Mouse (Mus musculus) heart, embryonic 11.5 days (tissue): ENCODE results near the gene Zfp174. TPM values are rescaled to one million over a fixed set of nuclear protein-coding genes. Genes with fewer than 3 reads are reported as not detected.

ENCODE experiments used
- ATAC-seq: fragments of 200-750 bp; cut with Nextera tagmentation; replicated peaks from 2 replicates; pipeline ENCODE4 v1.8.0; 2017; ENCODE audit warnings: moderate library complexity; ENCODE audit not compliant: insufficient number of reproducible peaks, low FRiP score, low TSS enrichment
- H3K27ac ChIP-seq: fragments of 300-500 bp; sonication (generic); 2 replicates; pipeline ENCODE4 v1.5.1; 2014; ENCODE audit warnings: mild to moderate bottlenecking, low read depth, low read length
- H3K27me3 ChIP-seq: fragments of 300-500 bp; sonication (generic); 2 replicates; pipeline ENCODE4 v1.6.1; 2014; ENCODE audit warnings: mild to moderate bottlenecking, low read length, mixed read lengths; ENCODE audit not compliant: control insufficient read depth, insufficient read depth
- H3K36me3 ChIP-seq: fragments of 300-500 bp; sonication (generic); 2 replicates; pipeline ENCODE4 v1.6.1; 2014; ENCODE audit warnings: mild to moderate bottlenecking, low read length, moderate library complexity, mixed read lengths; ENCODE audit not compliant: control insufficient read depth, insufficient read depth
- H3K4me1 ChIP-seq: fragments of 300-500 bp; sonication (generic); 2 replicates; pipeline ENCODE4 v1.6.1; 2014; ENCODE audit warnings: low read length; ENCODE audit not compliant: control insufficient read depth, insufficient read depth
- H3K4me2 ChIP-seq: fragments of 300-500 bp; sonication (generic); 2 replicates; pipeline ENCODE4 v1.6.1; 2014; ENCODE audit warnings: mild to moderate bottlenecking, moderate library complexity
- H3K4me3 ChIP-seq: fragments of 300-500 bp; sonication (generic); 2 replicates; pipeline ENCODE4 v1.5.1; 2014; ENCODE audit warnings: low read depth, low read length
- H3K9ac ChIP-seq: fragments of 300-500 bp; sonication (generic); 2 replicates; pipeline ENCODE4 v1.6.1; 2014; ENCODE audit warnings: mild to moderate bottlenecking, low read depth, low read length, moderate library complexity
- H3K9me3 ChIP-seq: fragments of 300-500 bp; sonication (generic); replicated peaks from 2 replicates; pipeline ENCODE4 v1.6.1; 2016; ENCODE audit warnings: low read length; ENCODE audit not compliant: control insufficient read depth
- WGBS: fragments of 180-500 bp; shearing (Covaris S2); extraction: QIAGEN DNeasy Blood & Tissue Kit; methylation state at CpG from one replicate; pipeline ENCODE4 v1.1.7; 2014; ENCODE audit not compliant: insufficient replicate concordance; 5-methylcytosine and 5-hydroxymethylcytosine counted together
- polyA plus RNA-seq: library from polyadenylated mRNA; unstranded; fragments of >200 nt; fragmentation: Nextera tagmentation; extraction: Ambion mirVana; gene quantifications from 2 replicates; pipeline ENCODE4 v1.2.1, GENCODE M21; 2014

Gene Zfp174
- polyA plus RNA-seq, 1 experiment from 2014 or later = 0.94 TPM

DNA sequence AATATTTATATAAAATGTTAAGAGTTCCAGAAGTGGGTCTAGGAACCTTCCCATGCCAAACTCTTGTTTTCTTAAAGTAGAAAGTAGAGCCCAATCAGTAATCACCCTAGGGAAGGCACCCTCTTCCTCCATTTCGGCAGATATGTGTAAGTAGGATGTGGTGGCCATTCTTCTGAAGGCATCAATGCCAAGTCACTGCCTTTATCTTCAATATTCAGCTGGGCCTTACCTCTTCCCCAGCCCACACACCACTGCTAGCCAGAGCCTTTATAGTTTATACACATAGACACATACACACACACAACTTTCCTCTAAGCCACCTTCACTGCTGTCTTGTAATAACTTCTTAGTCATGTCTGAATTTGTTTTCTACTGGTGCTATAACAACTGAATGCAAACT, 8.7 kb downstream of the Zfp174 start:
- no peak overlapping the region for H3K9ac ChIP-seq
- no peaks in the 10 kb centered on the region for H3K4me1 ChIP-seq
- 63% methylated on average over 1 of the region's 1 CpGs for WGBS
- ATAC-seq = no peak
- H3K27me3 ChIP-seq = no peaks in the 10 kb centered on the region
- H3K9me3 ChIP-seq = no peaks in the 10 kb centered on the region
- H3K36me3 ChIP-seq = no peaks in the 10 kb centered on the region; the same call in 1 of the 2 replicates
- no peak overlapping the region for H3K27ac ChIP-seq
- H3K4me3 ChIP-seq = no peak overlapping the region
- H3K4me2 ChIP-seq = no peak overlapping the region

DNA sequence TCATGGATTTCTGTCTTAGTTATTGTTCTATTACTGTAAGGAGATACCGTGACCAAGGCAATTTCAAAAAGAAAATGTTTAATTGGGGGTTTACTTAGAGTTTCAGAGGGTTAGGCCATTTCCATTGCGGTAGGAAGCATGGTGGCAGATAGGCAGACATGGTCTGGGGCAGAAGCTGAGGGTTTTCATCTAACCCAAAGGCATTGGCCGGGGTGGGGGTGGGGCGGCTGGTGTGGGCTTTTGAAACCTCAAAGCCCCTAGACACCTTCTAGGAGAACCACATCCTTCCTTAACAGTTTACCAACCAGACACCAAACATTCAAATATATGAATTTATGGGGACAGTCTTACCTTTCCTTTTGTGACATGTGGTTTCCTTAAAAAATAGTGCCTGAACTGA, 12.2 kb downstream of the Zfp174 start:
- no peak overlapping the region for H3K4me3 ChIP-seq
- no peak overlapping the region for H3K9ac ChIP-seq
- H3K27me3 ChIP-seq = no peaks in the 10 kb centered on the region
- no peaks in the 10 kb centered on the region for H3K4me1 ChIP-seq
- no peak overlapping the region for H3K4me2 ChIP-seq
- WGBS = 84% methylated on average over 4 of the region's 4 CpGs
- no peak for ATAC-seq
- H3K27ac ChIP-seq = no peak overlapping the region
- H3K36me3 ChIP-seq = peaks cover 2% of the 10 kb centered on the region
- no peaks in the 10 kb centered on the region for H3K9me3 ChIP-seq

DNA sequence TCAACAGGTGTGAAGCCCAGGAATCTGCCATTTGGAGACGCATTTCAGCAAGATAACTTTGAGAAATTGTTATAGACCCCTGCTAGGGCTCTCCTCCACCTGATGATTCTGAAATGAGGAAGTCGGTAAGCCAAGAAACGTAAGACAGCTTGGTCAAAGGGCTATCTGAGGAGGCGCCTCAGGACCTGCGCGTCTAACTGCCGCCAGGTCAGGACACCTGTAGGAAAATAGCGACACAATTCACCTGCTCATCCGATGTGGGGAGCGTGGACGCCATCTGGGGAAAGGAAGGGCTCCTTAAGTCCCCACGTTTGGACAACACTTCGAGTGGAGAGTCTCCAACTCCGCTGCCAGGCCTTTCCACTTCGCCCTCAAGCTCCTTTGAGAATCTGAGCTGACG, 24.7 kb downstream of the Zfp174 start:
- WGBS = 4% methylated on average over 16 of the region's 16 CpGs
- Histone ChIP-seq H3K4me1 (peaks cover 3% of the 10 kb centered on the region; the same call in 1 of the 2 replicates), H3K36me3 (0 out of 2 replicates have a peak, but pooled peaks cover 1% of the 10 kb centered on the region), H3K27ac (no peak overlapping the region), H3K4me3 (peak overlapping the region; percentile 70), H3K9ac (peak overlapping the region; percentile 72), H3K27me3 (no peaks in the 10 kb centered on the region), H3K4me2 (peak overlapping the region; percentile 85), H3K9me3 (no peaks in the 10 kb centered on the region)
- ATAC-seq = peak; percentile 5; the same call in 1 of the 2 replicates

- WGBS = 5% methylated on average over 47 of the region's 47 CpGs
- Histone ChIP-seq H3K4me1 (peaks cover 3% of the 10 kb centered on the region; the same call in 1 of the 2 replicates), H3K36me3 (0 out of 2 replicates have a peak, but pooled peaks cover 2% of the 10 kb centered on the region), H3K27me3 (no peaks in the 10 kb centered on the region), H3K9ac (peak within 1 kb of the TSS; percentile 79), H3K4me2 (peak within 1 kb of the TSS; percentile 85), H3K4me3 (peak within 1 kb of the TSS; percentile 70), H3K27ac (peak within 1 kb of the TSS; percentile 71), H3K9me3 (no peaks in the 10 kb centered on the region)
- peak; percentile 97 for ATAC-seq
These were observed 25.4 kb downstream of the Zfp174 start, which contains the start of gene Naa60 for GRCm38 (mm10) chr16:3872216-3873047. Naa60 (plus strand) TSS chr16:3872375.

DNA sequence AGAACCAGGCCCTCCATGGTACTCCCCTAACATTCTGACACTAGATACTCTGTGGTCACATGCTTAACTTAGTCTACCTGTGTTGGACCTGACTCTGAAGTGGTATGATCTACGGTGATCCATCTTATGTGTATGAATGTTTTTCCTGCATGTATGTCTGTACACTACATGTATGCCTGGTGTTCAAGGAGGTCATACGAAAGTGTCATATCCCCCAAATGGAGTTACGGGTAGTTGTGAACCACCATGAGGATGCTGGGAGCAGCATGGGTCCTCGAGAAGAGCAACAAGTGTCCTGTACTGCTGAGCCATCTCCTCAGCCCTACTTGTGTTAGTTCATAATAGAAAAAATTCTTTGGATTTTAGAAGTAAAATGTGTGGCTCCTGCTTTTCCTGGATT, 29.3 kb downstream of the Zfp174 start:
- WGBS = 92% methylated on average over 4 of the region's 4 CpGs
- no peak for ATAC-seq
- Histone ChIP-seq H3K9ac (no peak overlapping the region), H3K27me3 (no peaks in the 10 kb centered on the region), H3K4me2 (no peak overlapping the region), H3K27ac (no peak overlapping the region), H3K4me3 (no peak overlapping the region), H3K4me1 (peaks cover 3% of the 10 kb centered on the region; the same call in 1 of the 2 replicates), H3K9me3 (no peaks in the 10 kb centered on the region), H3K36me3 (0 out of 2 replicates have a peak, but pooled peaks cover 2% of the 10 kb centered on the region)

DNA sequence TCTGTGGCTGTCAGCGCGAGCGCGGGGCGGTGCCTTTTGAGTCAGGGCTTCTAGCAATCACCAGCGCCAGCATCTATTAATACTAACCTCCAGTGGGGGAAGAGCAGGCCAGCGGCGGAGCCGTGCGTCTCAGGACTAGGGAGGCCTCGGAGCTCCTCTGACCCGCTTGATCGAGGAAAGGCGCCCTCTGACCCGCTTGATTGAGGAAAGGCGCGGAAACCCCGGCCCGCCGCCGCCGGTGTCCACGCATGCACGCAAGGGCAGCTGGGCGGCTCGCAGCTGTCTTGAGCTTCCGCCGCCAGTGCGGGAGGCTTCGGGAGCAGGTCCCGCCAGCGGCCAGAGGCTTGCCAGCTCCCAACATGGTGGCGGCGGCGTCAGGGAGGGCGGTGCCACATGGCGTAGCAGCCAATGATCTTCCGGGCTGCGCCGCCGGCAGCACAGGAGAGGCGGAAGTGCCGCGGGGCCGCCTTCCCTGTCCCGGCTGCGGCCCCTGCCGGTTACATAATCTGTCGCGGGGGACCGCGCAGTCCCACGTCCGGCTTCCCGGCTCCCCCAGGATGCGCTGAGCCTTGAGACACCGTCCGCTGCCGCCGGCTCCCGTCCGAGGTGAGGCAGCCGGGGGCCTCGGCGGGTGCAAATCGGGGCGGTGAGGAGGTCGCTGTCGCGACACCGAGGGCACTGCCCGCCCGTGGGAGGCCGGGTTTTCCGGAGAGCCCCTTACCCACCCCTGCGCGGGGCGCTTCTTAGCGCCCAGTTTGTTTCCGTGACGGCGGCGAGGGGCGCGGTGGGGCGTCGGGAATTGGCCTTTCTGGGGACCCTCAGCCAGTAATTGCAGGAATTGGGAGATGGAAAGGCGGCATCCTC, 37.4 kb downstream of the Zfp174 start, which contains the start of the genes Zfp597 and Gm20695:
Zfp597 (minus strand) TSS at position 361 of the 864 bp plus-strand sequence.
Gm20695 (plus strand) TSS at position 448 of the 864 bp plus-strand sequence.
- no peaks in the 10 kb centered on the region for H3K27me3 ChIP-seq
- H3K9me3 ChIP-seq = no peaks in the 10 kb centered on the region
- H3K4me3 ChIP-seq = peak within 1 kb of the TSS; percentile 97
- peak within 1 kb of the TSS; percentile 91 for H3K9ac ChIP-seq
- WGBS = under 1% methylated on average over 88 of the region's 88 CpGs
- H3K4me2 ChIP-seq = peak within 1 kb of the TSS; percentile 82
- no peaks in the 10 kb centered on the region for H3K36me3 ChIP-seq
- H3K4me1 ChIP-seq = peaks cover 10% of the 10 kb centered on the region; the same call in 1 of the 2 replicates
- H3K27ac ChIP-seq = peak within 1 kb of the TSS; percentile 89
- peak; percentile 99 for ATAC-seq

DNA sequence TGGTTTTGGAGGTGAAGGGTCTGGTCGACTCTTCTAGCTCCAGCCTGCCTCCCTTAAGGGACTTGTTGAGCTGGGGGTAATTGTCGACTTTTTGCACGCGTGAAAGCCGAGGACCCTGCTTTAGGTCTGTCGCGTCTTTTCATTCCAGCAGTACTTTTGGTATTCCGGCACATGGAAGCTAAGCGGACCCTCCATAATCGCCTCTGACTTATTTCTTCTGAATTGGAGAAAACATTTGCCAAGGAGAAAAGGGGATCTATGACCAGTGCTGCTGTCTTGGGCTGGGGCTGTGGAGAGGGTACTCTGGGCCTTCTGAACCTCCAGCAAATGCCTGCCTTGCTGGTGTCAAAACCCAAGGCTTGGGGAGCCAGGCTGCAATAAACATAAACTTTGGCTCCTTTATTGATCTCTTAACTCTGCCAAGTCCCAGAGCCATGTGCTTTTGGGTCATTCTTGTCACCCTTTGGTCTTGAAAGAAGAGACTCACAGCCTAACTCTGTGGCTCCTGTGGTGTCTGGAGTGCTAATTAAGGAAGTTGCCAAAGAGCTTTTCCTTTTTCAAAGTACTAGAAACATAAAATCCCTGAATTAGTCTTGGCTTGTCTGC, 38.1 kb downstream of the Zfp174 start:
- no peak for ATAC-seq
- no peaks in the 10 kb centered on the region for H3K9me3 ChIP-seq
- H3K4me1 ChIP-seq = peaks cover 10% of the 10 kb centered on the region; the same call in 1 of the 2 replicates
- 5% methylated on average over 10 of the region's 10 CpGs for WGBS
- no peaks in the 10 kb centered on the region for H3K27me3 ChIP-seq
- peak overlapping the region; percentile 89 for H3K27ac ChIP-seq
- H3K9ac ChIP-seq = peak overlapping the region; percentile 91
- H3K36me3 ChIP-seq = no peaks in the 10 kb centered on the region
- peak overlapping the region; percentile 82 for H3K4me2 ChIP-seq
- H3K4me3 ChIP-seq = peak overlapping the region; percentile 97
